Mouse (Mus musculus) heart, adult 18-20 months (tissue): ENCODE data around the gene Strap. TPM values are rescaled to one million over a fixed set of nuclear protein-coding genes. Genes with fewer than 3 reads are reported as not detected.
"Not testable (repeated sequence)": the region's sequence is repeated elsewhere in the genome, so short reads cannot be mapped to it uniquely, and the experiment has no call there.

ENCODE experiments used
- DNase-seq, 2 experiments: peaks; one replicate each; pipeline ENCODE4 v3.0.0; 2021 to 2022; ENCODE audit warnings: mixed read lengths in 1 of 2
- long read RNA-seq, 2 experiments: library from polyadenylated mRNA; stranded (forward); transcript quantifications; one replicate each; pipeline ENCODE4 v2.0.0; 2021
- total RNA-seq, 2 experiments: library from RNA; stranded (reverse); gene quantifications; 2 replicates each; pipeline ENCODE4 v1.2.3; 2021

Strap gene
- 10 to 100 TPM; 86.9 to 94.5 TPM for total RNA-seq
- long read RNA-seq, experiment 1, transcript Strap-201 (10 exons, 2,650 nt): major isoform, 90 of 97 reads
- long read RNA-seq, experiment 1, partial matches to known transcripts: 1 of 97 reads
- long read RNA-seq, experiment 1, other reads (novel, unspliced or antisense): 6 of 97 reads
- long read RNA-seq, experiment 2, transcript Strap-201 (10 exons, 2,650 nt): major isoform, 58 of 62 reads
- long read RNA-seq, experiment 2, partial matches to known transcripts: 2 of 62 reads
- long read RNA-seq, experiment 2, other reads (novel, unspliced or antisense): 2 of 62 reads

DNA sequence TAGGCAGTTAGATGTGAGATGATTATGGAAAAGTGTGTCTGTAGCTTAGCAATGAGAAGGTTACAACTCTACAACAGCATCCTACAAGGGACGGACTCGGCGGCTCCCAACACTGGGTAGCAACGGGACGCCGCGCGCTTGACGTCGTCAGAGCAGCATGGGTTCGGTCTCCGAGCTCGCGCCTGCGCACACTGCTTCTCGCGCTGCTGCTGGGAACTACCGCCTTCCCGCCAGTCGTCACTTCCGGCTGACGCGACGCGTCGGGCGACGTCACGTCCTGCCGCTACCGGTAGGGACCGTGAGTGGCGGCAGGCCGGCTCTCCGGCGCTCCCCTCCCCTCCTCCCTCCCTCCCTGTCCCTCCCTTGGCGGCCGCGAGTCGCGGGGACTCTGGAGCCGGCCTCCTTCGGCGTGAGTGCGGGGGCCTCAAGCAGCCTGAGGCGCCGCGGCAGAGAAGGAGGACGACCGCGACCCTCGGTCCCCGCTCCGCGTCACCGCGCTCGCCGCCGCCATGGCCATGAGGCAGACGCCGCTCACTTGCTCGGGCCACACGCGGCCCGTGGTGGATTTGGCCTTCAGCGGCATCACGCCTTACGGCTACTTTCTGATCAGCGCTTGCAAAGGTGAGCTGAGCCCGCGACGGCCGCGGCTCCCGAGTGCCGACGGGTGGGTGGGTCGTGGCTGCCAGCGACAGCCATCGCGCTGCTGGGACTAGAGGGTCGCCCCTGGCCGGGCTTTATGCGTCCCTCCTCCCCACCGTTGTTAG, at the start of gene Strap:
Gene Strap, plus strand, starts transcription at position 233 of the 764 bp plus-strand sequence.
- DNase-seq: peak; percentile 94 to 96

DNA sequence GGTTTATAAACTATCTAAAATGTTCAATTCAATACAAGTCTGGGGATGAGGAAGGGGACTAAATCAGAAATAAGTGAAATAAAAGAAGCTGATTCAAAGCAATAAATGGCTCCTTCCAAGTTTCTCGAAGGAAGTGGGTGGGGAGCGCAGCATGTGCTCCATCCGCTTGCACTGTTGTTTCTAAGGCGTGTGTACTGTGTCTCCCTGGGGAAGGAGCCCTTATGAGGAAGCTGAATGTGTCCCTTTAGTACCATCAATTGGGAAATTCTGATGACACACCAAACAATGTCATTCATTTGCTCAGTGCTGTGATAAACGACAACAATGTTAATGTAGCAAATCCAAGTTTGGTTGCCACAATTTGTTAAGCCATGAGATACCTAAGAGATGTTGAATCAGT, 47.2 kb upstream of the Strap start:
- peak in 1 of 2 experiments; percentile 51 for DNase-seq

DNA sequence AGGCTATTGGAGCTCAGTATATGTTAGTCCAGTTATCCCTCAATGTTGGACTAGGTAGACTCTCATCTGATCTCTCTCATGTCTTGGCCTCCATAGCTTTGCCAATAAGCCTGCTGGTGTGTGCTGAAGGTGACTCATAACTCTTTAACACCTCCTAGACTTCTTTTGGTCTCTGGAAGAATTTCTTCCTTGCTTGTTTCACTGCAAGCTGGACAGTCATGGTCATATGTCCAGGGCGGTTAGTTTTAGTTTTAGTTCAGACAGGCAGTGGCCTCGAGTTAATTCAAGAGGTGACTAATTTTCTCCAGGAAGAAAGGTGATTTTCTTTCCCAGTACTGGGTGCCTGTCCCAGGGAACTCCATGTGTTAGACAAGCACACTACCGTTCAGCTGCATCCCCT, 46.8 kb upstream of the Strap start:
- no peak for DNase-seq

DNA sequence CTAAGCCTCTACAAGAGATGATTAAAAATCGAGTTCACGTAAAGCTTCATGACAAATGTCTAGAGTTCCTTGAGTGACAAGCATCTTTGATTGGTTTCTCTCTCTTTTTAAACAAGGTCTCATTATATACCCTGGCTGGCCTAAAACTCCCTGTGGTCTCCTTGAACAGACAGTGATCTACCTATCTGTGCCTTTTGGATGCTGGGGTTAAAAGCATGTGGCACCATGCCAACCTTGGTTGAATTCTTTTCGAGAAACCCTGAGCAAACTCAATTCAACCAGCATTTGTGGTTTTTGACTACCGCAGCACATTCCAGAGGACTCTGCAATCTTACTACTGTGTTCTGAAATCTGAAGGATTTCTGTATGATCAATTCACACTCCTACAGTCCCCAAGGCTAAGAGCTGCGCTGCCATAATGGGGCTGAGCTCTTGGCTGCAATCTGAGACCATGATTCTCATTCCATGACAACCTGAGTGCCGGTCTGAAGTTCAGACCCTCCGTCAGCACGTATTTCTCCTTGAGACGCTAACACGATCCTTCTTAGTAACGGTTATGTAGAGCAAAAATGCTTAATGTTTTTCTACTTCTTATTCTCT, 46.3 kb upstream of the Strap start:
- DNase-seq: no peak

DNA sequence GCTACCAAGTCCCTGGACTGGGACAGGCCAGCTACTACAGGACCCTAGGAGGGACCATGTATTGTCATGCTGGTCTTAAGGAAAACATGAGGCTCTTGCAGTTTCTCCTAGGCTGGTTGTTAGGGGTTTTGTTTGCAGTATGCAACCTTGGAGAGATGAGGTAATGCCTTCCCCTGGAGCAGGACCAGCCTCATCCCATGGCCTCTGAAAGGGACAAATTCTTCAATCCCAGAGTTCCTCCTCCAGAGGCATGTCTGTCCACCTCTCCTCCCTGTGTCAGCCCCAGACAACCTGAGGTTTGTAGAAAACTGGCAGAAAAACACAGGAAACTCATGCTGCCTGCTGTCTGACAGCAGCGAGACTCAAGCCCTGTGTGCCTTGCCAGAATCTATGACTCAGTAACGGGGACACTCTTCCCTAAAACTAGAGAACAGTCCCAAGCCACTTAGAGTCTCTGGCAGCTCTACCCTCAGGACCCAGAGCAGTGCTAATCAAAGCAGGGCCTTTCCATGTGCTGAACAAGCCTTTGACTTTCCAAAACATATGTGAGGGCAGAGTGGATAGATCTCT, 44.2 kb upstream of the Strap start:
- DNase-seq: peak; percentile 56 to 75

DNA sequence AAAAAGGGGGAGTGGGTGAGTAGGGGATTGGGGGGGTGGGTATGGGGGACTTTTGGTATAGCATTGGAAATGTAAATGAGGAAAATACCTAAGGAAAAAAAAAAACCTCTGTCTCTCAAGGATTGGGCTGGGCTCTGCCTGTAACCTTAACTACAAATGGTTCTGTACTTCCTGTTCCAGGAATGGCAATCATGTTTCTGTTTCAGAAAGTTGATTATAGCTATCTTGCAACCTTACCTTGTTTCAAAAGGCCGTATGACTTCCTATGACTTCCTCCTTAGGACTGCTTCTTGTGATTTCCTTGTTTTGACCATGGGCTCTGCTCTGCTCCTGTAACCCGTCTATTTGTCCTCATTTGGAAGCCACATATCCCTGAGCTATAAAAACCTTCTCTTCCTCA, 40.6 kb upstream of the Strap start:
- no peak for DNase-seq

DNA sequence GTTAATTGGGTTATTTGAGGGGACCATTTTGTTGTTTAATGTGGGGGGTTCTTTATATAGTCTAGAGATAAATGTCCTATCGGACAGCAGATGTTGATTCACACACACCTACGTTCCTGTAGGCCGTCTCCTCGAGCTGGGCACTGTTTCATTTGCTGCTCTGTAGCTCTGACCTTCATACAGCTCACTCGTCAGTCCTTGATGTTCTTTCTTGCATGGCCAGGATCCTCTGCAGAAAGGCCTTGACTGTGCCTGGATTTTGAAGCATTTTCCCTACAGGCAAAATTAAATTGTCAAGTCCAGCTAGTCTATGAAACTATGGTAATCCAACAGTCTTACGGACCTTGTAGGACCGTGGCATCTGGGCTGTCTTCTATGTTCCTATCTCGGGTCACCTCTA, 39.8 kb upstream of the Strap start:
- no peak for DNase-seq

DNA sequence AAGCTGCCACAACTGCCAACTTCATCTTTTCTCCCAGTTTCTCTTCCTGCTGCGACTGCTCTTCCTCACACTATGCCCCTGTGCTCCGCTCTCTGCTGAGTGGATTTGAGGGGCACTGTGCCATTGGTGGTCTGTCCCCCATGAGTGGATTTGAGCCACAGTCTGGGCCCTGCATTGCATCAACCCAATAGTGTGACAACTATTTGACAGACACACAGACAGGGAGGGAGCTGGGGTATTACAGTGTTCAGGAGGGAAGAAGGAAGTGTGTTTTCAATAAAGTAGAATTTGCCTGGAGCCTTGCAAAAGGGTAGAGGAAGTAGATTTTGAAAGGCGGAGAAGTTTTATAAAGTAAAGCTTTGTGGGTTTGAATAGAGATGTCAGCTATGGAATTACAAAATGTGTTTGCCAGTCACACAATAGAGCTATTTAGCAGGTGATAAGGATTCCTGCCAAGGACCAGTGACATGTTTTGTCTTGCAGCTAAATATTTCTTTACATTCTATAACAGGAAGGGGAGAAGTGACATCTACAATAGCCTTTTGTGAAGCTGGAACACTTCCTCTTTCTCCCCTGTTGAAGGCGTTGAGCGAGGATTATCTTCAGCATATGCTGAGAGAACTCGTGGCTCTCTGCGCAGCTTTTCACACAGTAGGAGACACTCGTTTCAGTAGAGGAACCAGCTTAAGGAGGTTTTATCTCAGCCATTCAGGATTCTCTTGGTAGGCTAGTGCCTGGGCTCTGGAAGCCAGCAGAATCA, 38.3 kb upstream of the Strap start:
- peak in 1 of 2 experiments; percentile 40 for DNase-seq

DNA sequence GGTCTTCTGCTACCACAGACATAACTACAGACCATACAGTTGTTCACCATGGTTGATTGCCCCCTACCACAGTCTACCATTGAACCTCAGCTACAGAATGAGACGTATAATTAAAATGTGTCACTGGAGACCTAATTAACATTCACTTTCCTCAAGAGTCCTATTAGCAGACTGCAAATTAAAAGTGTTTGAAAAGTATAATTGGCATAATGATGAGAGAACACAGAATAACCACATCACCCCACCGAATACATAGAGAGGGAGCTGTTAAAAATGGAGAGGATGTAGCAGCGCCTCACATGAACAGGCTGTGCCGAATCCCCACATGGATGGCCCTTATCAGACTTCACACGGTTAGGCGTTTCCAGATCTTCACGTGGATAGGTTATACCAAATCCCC, 35.4 kb upstream of the Strap start:
- no peak for DNase-seq

DNA sequence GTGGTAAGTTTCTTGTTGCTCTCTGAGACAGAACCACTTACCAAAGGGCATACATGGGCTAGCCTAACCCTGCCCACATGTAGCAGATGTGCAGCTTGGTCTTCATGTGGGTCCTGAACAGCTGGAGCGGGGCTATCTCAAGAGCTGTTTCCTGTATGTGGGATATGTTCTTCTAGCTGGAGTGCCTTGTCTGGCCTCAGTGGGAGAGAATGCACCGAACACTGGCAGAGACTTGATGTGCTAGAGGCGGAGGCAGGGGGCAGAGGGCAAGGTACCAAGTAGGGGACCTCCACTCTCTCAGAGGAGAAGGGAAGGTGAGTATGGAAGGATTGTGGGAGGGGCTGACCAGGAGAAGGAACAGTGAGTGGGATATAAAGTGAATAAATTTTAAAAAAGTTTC, 32.7 kb upstream of the Strap start:
- no peak for DNase-seq

DNA sequence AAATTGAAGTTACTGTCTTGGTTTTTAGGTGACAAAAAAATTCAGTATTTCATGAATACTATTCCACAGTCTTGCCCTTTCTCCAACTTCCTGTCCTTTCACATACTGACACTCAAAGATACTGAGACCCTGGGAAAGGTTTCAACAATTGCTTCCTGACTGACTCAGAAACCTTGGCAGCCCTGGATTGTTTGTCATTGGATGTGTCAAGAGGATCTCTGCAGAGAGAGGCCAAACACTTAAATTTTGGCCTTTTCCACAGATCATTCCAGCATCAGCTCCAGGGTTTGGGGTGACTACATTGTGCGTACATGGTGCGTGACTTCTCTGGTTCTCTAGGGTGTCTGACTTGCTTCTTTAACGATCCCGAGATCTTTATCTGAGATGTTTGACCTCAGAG, 32.0 kb upstream of the Strap start:
- peak; percentile 69 to 84 for DNase-seq

DNA sequence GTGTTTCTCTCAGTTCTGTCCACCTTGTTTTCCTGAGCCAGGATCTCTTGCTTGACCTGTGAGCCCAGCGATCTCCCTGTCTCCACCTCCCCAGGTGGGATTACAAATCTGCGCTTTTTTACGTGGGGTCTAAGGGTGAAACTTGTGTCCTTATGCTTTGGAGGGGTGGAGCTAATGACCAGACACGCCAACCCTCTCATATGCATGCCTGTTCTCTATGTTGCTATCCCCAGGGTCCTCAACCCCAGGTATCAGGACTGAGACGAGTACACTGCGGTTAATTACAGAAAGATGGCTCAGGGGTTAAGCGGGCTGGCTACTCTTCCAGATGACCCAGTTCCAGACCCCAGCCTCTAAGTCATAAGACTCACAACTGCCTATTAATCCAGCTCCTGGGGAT, 31.4 kb upstream of the Strap start:
- no peak for DNase-seq

DNA sequence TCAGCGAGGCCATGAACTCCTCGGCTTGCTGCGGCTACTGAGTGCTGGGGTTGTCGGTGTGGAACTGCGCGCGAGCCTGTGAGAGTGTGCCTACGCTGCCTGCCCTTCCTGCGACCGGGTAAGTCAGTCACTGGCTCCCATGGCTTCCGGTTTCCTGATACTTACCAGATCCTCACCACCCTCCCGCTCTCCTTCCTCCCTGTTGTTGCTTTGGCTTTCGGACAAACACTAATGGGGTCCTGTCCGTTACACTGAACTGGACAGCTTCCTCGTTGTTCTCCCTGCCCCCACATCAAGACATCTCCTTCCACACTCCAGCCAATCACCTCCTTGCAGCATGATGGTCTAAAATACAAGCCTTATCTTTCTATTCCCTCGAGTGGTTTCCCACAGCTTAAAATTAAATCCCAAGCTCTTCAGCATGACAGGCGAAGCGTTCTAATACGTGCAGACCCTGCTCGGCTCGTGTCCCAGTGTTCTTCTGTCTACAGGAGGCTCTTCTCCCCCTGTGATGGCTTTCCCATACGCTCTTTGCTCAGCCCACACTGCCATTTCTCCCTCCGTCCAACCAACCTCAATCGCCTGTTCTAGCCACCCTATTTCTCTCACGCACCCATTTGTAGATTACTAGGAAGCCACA, 30.5 kb upstream of the Strap start:
- peak; percentile 68 to 84 for DNase-seq

DNA sequence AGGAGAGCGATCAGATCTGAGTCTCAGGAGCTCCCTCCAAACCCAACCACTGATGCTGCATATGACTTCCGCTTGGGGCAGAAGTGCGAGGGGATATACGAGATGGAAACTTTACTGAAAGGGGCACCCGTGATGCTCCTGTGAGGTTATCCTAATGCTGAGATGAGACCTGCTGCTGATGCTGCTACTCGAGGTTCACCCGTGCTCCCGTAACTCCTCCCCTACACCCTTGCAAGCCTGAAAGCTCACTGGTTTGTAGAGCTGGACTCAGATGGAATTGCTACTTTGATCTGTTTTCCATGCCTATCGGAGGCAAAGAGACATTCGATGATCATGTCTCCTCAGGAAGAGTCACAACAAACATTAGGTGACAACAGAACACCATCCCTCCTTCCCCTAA, 28.7 kb upstream of the Strap start:
- DNase-seq: no peak

DNA sequence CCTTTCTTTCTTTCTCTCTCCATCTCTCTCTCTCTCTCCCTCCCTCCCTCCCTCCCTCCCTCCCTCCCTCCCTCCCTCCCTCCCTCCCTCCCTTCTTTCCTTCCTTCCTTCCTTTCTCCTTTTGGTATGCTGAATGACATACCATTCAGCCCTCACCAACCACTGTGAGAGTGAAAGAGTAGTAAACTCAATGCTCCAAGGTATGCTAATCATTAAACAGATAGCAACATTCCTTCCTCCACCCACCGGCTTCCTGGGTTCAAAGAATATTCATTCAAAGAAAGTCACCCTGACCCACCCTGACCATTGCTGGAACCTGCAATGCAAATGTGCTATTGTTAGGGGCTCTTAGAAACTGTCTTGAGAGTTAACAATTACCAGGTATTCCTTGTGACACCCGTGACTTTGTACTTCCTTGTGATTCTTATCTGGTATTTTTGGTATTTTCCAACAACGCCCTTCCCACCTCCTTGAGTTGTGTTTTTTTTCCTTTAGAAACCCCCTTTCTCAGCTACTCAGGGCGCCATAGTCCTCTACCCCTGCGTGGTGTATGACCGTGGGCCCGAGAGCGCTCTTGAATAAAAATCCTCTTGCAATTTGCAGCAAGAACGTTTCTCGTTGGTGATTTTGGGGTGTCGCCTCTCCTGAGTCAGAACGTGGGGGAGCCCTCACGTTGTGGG, 26.0 kb upstream of the Strap start:
- DNase-seq: not testable (repeated sequence)

DNA sequence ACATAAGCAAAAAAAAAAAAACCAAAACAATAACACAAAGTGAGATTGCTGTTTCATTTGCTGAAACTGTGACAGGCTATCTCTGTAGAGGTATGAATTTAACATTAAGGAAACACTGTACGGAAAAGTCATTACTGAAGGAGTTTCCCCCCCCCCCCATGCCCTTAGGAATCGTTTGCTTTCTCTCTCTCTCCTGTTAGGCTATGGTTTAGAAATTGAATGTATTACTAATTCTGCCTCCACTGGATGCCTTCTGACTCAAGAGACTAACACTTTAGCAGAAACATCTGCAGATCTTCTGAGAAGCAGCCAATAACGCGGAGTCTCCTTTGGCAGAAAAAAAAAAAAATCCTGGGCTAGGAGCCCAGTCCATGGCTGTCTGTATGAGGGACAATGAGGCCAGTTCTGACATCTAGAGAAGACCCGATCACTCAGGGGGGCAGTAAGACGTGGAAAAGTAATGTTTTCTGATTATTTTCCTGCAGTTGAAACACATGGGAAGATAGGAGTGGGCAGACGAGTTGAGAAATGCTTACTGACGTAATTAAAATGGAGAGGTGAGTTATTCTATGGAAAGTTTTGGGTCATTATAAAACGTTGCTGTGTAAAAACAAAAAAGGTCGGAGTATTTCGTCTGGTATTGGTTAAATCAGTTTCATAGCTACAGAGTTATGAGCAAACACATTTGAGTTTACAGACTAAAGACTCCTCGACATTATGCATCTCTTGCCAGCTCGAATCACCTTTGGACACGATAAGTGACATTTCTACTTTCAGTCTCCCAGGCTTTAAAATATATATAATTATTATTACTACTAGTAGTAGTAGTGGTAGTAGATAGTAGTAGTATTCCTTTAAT, 24.5 kb upstream of the Strap start:
- DNase-seq: peak; percentile 67 to 73

DNA sequence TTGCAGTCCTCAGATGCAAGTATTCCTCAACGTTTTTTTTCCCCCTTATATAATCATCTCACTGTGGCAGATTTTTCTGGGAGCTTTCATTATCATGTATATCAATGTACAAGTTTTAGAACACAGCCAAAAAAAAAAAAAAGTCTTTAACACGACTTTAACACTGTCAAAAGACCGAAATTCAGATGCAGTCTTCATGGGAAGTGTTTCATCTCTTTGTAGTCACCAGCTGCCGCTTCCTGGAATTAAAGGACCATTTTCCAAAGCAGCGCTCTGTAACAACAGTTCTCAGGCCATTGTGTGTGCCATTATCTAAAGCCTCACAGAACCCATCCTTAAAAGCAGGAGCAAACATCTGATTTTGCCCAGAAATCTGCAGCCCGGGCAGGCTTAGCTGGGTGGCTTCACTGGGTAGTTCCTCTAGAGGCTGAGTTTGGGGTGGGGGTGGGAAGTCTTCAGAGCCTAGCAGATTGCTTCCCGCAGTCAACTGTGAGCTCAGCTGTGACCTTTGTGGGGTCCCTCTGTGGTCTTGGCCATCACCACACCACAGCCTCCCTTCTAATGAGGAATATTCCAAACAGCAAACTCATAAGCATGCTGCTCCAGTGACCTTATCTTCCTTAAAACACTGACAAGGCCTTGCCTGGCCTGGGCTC, 22.1 kb upstream of the Strap start:
- DNase-seq: no peak

DNA sequence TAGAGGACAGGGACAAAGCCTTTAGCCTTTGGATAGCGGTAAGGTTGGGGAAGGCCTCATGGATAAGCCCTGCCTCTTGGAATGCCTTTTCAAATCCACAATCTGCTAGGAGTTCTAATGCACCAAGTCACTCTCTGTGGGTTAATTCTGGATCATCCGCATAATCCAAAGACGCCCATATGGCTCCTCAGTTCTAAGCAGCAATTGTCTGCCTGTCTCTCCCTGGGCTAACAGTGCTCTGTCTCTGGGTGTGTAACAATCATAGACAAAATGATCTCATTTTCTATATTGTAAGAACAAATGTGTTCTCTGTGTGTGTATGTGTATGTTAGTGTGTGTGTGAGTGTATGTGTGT, 21.6 kb upstream of the Strap start:
- no peak for DNase-seq

DNA sequence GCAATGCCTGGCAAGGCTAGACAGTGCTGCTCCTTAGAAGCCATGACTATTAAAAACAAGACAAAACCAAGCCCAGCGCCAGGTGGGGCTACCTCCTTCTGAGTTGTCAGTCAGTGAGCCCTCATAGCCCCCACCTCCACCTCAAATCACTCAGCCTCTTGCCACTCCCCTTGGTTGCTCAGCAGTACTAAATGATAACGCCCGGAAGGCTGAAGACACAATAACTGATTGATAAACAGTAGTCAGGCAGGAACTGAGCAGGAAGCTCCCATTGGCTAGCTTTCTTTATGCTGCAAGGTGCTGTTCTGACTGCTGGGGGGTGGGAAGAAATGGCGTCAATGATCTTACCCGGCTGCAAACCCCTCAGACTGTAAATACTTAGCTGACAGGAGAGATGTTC, 18.1 kb upstream of the Strap start:
- DNase-seq: no peak
